Mouse (Mus musculus): ENCODE data around the gene Pex6. TPM values are rescaled to one million over a fixed set of nuclear protein-coding genes. Genes with fewer than 3 reads are reported as not detected.
A peak's percentile ranks its signal among the peaks of the same experiment; 100 is the strongest.

Pex6 gene
- polyA plus RNA-seq, 1 experiment from 2014 or later, result 32.4 TPM

GRCm38 (mm10) chr17:46767868-46768267 is 56.6 kb downstream of the Pex6 start:
- no peaks in the 10 kb centered on the region for H3K9me3 ChIP-seq (replicated peaks)
- no peak overlapping the region for H3K4me2 ChIP-seq (replicated peaks)
- no peaks in the 10 kb centered on the region for H3K27me3 ChIP-seq
- ATAC-seq (ENCODE audit: insufficient number of reproducible peaks, low FRiP score, low TSS enrichment, low read depth), result no peak
- no peak overlapping the region for H3K9ac ChIP-seq
- no peak overlapping the region for H3K4me3 ChIP-seq (replicated peaks)
- no peak overlapping the region for H3K27ac ChIP-seq (replicated peaks)
- WGBS, result 45% methylated on average over 8 of the region's 8 CpGs
- H3K4me1 ChIP-seq, result peaks cover 4% of the 10 kb centered on the region
- H3K36me3 ChIP-seq, result no peaks in the 10 kb centered on the region

- Histone ChIP-seq H3K4me3 (replicated peaks) (no peak overlapping the region), H3K4me1 (peaks cover 12% of the 10 kb centered on the region), H3K27ac (replicated peaks) (no peak overlapping the region), H3K4me2 (replicated peaks) (no peak overlapping the region), H3K27me3 (no peaks in the 10 kb centered on the region), H3K9ac (no peak overlapping the region), H3K9me3 (replicated peaks) (no peaks in the 10 kb centered on the region), H3K36me3 (peaks cover 16% of the 10 kb centered on the region)
- ATAC-seq (ENCODE audit: insufficient number of reproducible peaks, low FRiP score, low TSS enrichment, low read depth), result no peak
- WGBS, result 88% methylated on average over 11 of the region's 11 CpGs
Observed at GRCm38 (mm10) chr17:46770546-46770945, 59.3 kb downstream of the Pex6 start.

DNA sequence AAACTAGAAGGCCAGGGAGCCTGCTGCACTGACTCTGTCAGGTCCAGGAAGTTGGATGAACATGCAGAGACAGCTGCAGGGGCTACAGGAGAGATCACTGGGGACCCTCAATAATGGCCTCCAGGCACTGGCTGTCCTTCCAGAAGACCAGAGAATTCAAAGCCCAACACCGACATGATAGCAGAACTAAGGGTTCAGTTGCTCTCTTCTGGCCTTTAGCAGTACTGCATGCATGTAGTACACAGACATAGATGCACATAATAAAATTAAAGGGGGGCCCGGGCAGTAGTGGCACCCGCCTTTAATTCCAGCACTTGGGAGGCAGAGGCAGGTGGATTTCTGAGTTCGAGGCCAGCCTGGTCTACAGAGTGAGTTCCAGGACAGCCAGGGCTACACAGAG is 59.8 kb downstream of the Pex6 start:
- no peak for ATAC-seq (ENCODE audit: insufficient number of reproducible peaks, low FRiP score, low TSS enrichment, low read depth)
- no peak overlapping the region for H3K27ac ChIP-seq (replicated peaks)
- WGBS, result 78% methylated on average over 4 of the region's 4 CpGs
- no peaks in the 10 kb centered on the region for H3K27me3 ChIP-seq
- peaks cover 20% of the 10 kb centered on the region for H3K36me3 ChIP-seq
- no peaks in the 10 kb centered on the region for H3K9me3 ChIP-seq (replicated peaks)
- H3K4me3 ChIP-seq (replicated peaks), result no peak overlapping the region
- no peak overlapping the region for H3K9ac ChIP-seq
- H3K4me1 ChIP-seq, result peaks cover 12% of the 10 kb centered on the region
- H3K4me2 ChIP-seq (replicated peaks), result no peak overlapping the region

DNA sequence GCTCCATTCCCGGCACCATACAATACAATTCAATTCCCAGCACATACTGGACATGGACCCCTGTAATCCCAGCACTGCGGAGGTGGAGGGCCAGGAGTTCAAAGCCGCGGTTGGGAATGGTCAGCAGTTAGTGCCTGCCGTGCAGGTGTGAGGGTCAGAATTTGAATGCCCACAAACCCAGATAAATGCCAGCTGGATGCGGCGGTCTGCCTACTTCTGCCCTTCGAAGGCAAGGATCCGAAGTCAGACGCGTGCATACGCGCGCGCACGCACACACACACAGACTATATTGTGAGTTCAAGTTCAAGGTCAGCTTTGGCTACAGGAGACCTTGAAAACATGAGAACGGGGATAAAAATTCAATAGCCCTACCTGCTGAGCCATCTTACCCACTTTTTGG is 60.4 kb downstream of the Pex6 start:
- Histone ChIP-seq H3K9me3 (replicated peaks) (no peaks in the 10 kb centered on the region), H3K27ac (replicated peaks) (peak overlapping the region; percentile 91), H3K9ac (peak overlapping the region; percentile 33; the same call in 1 of the 2 replicates), H3K4me2 (replicated peaks) (peak overlapping the region; percentile 80), H3K36me3 (peaks cover 26% of the 10 kb centered on the region), H3K4me1 (peaks cover 12% of the 10 kb centered on the region), H3K27me3 (no peaks in the 10 kb centered on the region), H3K4me3 (replicated peaks) (peak overlapping the region; percentile 98)
- no peak for ATAC-seq (ENCODE audit: insufficient number of reproducible peaks, low FRiP score, low TSS enrichment, low read depth)
- WGBS, result 63% methylated on average over 17 of the region's 17 CpGs

GRCm38 (mm10) chr17:46772038-46772403 is 60.8 kb downstream of the Pex6 start:
- 2% methylated on average over 5 of the region's 5 CpGs for WGBS
- Histone ChIP-seq H3K9ac (peak overlapping the region; percentile 33), H3K36me3 (peaks cover 29% of the 10 kb centered on the region), H3K27ac (replicated peaks) (peak overlapping the region; percentile 91), H3K27me3 (no peaks in the 10 kb centered on the region), H3K9me3 (replicated peaks) (no peaks in the 10 kb centered on the region), H3K4me3 (replicated peaks) (peak overlapping the region; percentile 98), H3K4me2 (replicated peaks) (peak overlapping the region; percentile 80), H3K4me1 (peaks cover 12% of the 10 kb centered on the region)
- no peak for ATAC-seq (ENCODE audit: insufficient number of reproducible peaks, low FRiP score, low TSS enrichment, low read depth)

- H3K27ac ChIP-seq (replicated peaks), result peak within 1 kb of the TSS; percentile 91
- H3K9me3 ChIP-seq (replicated peaks), result no peaks in the 10 kb centered on the region
- peak within 1 kb of the TSS; percentile 80 for H3K4me2 ChIP-seq (replicated peaks)
- peaks cover 12% of the 10 kb centered on the region for H3K4me1 ChIP-seq
- peak within 1 kb of the TSS; percentile 98 for H3K4me3 ChIP-seq (replicated peaks)
- peak within 1 kb of the TSS; percentile 93 for H3K9ac ChIP-seq
- ATAC-seq (ENCODE audit: insufficient number of reproducible peaks, low FRiP score, low TSS enrichment, low read depth), result peak; percentile 89
- WGBS, result under 1% methylated on average over 50 of the region's 50 CpGs
- H3K27me3 ChIP-seq, result no peaks in the 10 kb centered on the region
- H3K36me3 ChIP-seq, result peaks cover 35% of the 10 kb centered on the region
Observed at GRCm38 (mm10) chr17:46772404-46773277, 61.4 kb downstream of the Pex6 start, which contains the start of gene 2310039H08Rik. Gene 2310039H08Rik, plus strand, starts transcription at chr17:46772635.

DNA sequence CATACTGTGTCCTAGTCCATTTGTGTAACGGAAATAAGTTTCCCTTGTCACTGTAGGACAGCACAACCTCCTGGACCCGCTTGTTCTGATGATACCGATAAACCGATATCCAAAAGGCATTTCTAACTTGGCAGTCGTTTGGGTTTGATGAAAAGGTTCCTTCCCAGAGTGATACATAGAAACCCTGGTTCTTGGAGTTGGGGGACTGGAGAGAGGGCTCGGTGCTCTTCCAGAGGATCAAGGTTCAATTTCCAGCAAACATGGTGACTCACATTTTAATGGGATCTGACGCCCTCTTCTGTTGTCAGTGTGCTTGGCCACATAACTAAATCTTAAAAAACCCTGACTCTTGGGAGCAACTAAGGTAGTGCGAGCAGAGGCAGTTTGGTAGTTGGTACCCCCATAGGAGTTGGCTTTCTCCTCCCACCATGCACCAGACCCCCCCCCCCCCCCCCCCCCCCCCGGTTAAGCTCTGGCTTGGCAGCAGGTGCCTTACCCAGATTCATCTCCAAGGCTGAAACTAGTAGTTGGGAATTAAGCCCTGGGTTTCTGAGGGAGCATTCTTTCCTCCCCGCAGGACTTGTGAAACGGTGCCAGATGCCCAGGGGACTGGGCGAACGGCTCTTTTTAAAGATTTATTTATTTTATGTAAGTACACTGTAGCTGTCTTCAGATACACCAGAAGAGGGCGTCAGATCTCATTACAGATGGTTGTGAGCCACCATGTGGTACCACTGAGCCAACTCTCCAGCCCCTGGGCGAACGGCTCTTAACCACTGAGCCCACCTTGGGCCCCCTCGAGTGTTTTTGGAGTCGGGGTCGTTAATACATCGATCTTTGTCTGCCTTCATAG is 62.2 kb downstream of the Pex6 start:
- peak; percentile 6; the same call in 1 of the 2 replicates for ATAC-seq (ENCODE audit: insufficient number of reproducible peaks, low FRiP score, low TSS enrichment, low read depth)
- Histone ChIP-seq H3K27ac (replicated peaks) (peak overlapping the region; percentile 91), H3K4me2 (replicated peaks) (peak overlapping the region; percentile 80), H3K9ac (peak overlapping the region; percentile 93), H3K9me3 (replicated peaks) (no peaks in the 10 kb centered on the region), H3K36me3 (peaks cover 44% of the 10 kb centered on the region), H3K27me3 (no peaks in the 10 kb centered on the region), H3K4me3 (replicated peaks) (peak overlapping the region; percentile 98), H3K4me1 (peaks cover 12% of the 10 kb centered on the region)
- 7% methylated on average over 20 of the region's 20 CpGs for WGBS

- 40% methylated on average over 2 of the region's 2 CpGs for WGBS
- no peak for ATAC-seq (ENCODE audit: insufficient number of reproducible peaks, low FRiP score, low TSS enrichment, low read depth)
- peak overlapping the region; percentile 98 for H3K4me3 ChIP-seq (replicated peaks)
Observed at GRCm38 (mm10) chr17:46774131-46774472, 62.8 kb downstream of the Pex6 start.

GRCm38 (mm10) chr17:46775070-46775469 is 63.8 kb downstream of the Pex6 start:
- H3K27me3 ChIP-seq, result no peaks in the 10 kb centered on the region
- H3K36me3 ChIP-seq, result peaks cover 59% of the 10 kb centered on the region
- H3K4me2 ChIP-seq (replicated peaks), result no peak overlapping the region
- H3K4me1 ChIP-seq, result peaks cover 12% of the 10 kb centered on the region
- H3K4me3 ChIP-seq (replicated peaks), result no peak overlapping the region
- ATAC-seq (ENCODE audit: insufficient number of reproducible peaks, low FRiP score, low TSS enrichment, low read depth), result no peak
- WGBS, result 87% methylated on average over 9 of the region's 9 CpGs
- H3K9me3 ChIP-seq (replicated peaks), result no peaks in the 10 kb centered on the region
- H3K9ac ChIP-seq, result no peak overlapping the region
- H3K27ac ChIP-seq (replicated peaks), result no peak overlapping the region

More at GRCm38 (mm10) chr17:46774131-46774472, 62.8 kb downstream of the Pex6 start:
- no peak overlapping the region for H3K9ac ChIP-seq
- H3K4me2 ChIP-seq (replicated peaks), result peak overlapping the region; percentile 80
- peak overlapping the region; percentile 22; the same call in 1 of the 2 replicates for H3K27ac ChIP-seq (replicated peaks)
- H3K4me1 ChIP-seq, result peaks cover 12% of the 10 kb centered on the region
- H3K36me3 ChIP-seq, result peaks cover 50% of the 10 kb centered on the region
- no peaks in the 10 kb centered on the region for H3K9me3 ChIP-seq (replicated peaks)
- H3K27me3 ChIP-seq, result no peaks in the 10 kb centered on the region

Measured in embryonic facial prominence, embryonic 15.5 days (tissue).